Mouse (Mus musculus): ENCODE results near the gene Rundc3a.
A peak's percentile ranks its signal among the peaks of the same experiment; 100 is the strongest.

Gene Rundc3a

GRCm38 (mm10) chr11:102392441-102393237 lies 564 bp upstream of the Rundc3a start:
- DNase-seq (ENCODE audit: low spot score in 2 of 2) = no peak

DNA sequence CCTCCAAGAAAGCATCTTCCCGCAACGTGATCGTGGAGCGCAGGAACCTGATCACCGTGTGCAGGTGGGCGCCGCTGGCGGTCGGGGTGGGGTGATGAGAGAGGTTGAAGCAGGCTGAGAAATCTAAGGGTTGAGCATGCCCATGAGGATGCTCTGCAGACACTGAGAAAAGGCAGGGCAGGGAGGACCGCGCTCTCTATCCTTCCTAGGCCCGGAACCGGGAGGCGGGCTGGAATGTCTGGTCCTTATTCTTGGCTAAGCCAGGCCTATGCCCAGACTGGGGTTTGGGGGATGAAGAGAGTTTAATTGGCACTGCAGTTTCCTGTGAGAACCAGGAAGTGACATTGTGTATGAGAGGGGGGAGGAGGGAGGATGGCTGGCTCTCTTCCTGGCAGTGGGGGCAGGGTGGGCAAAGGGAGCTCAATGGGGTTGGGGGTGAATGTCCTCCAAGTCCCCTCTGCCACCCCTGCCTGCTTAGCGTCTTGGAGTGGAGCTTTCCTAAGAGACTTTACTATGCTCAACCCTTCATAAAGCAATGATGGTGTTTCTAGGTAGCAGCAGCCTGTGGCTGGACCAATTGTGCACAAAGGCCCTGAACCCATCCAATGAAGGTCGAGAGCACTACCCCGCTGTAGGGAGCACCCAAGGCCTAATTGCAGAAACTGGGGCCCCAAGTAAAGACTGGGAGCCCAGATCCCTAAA lies 667 bp downstream of the Rundc3a start:
- peak in 1 of 2 experiments; percentile 16 for DNase-seq (ENCODE audit: low spot score in 2 of 2)

- peak in 1 of 2 experiments; percentile 7 for DNase-seq (ENCODE audit: low spot score in 2 of 2)
Measured at GRCm38 (mm10) chr11:102394421-102395124, 1.4 kb downstream of the Rundc3a start.

- peak in 1 of 2 experiments; percentile 14 for DNase-seq (ENCODE audit: low spot score in 2 of 2)
Measured at GRCm38 (mm10) chr11:102395250-102395649, 2.0 kb downstream of the Rundc3a start.

GRCm38 (mm10) chr11:102396263-102396662 lies 3.1 kb downstream of the Rundc3a start:
- DNase-seq (ENCODE audit: low spot score in 2 of 2) = no peak

DNA sequence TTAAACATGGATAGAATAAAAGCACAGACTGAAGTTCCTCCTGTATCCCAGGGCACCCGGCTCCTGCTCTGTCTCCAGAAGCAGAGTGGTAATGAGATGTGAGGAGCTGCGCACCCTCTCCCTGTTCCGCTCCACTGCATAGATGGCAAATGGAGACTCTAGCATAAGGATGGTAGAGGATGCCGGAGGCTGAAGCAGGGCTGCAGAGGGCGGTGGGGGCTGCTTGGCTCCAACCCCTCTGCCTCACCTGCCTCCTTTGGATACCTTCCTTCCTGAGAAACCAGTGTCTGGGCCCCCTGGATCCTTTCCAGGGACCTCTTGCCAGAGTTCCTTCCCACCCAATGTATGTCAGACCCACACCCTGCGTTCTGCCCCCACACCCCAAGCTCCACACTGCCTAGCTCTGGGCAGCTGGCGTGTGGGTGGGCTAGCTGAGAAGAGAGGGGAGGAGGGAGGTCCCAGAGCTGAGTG lies 3.5 kb downstream of the Rundc3a start:
- DNase-seq (ENCODE audit: low spot score in 2 of 2) = peak in 1 of 2 experiments; percentile 33

- DNase-seq (ENCODE audit: low spot score in 2 of 2) = peak in 1 of 2 experiments; percentile 8
Measured at GRCm38 (mm10) chr11:102398007-102398825, 5.0 kb downstream of the Rundc3a start.

DNA sequence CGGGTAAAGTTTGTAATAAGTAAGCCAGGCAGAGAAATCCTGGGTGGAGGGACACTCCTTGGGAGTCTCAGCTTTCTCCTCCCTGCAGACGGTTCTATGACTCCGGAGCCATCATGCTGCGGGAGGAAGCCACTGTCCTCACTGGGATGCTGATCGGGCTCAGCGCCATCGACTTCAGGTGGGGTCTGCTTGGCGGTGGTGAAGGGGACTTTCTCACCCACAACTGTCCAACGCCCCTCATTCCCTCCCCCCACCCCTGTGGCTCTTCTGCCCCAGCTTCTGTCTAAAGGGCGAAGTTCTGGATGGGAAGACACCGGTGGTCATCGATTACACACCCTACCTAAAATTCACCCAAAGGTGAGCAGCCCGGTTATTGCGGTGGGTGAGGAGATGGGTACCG lies 5.9 kb downstream of the Rundc3a start:
- no peak for DNase-seq (ENCODE audit: low spot score in 2 of 2)

- peak in 1 of 2 experiments; percentile 10 for DNase-seq (ENCODE audit: low spot score in 2 of 2)
Measured at GRCm38 (mm10) chr11:102399610-102400072, 6.4 kb downstream of the Rundc3a start.

DNA sequence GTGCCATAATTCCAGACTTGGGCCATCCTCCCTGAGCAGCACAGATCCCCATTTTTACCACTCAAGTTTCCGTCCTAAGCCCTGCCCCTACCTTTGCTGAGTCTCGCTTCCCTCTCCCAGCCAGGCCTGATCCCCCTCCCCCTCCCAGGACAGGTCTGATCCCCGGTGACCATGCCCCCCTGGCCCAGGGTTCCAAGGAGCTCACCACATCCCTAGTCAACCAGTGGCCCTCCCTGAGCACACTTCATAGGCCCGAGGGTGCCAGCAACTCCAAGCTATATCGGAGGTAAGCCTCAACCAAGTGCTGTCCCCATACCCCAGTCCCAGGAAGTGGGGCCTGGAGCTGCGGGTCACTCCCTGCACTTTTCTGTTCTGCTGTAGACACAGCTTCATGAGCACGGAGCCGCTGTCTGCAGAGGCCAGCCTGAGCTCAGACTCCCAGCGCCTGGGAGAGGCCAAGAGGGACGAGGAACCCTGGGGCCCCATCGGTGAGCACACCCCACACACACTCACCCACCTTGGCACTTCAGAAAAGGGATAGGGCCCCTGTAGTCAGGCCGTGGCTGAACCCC lies 7.4 kb downstream of the Rundc3a start:
- no peak for DNase-seq (ENCODE audit: low spot score in 2 of 2)

GRCm38 (mm10) chr11:102401898-102402500 lies 8.8 kb downstream of the Rundc3a start:
- DNase-seq (ENCODE audit: low spot score in 2 of 2) = no peak

DNA sequence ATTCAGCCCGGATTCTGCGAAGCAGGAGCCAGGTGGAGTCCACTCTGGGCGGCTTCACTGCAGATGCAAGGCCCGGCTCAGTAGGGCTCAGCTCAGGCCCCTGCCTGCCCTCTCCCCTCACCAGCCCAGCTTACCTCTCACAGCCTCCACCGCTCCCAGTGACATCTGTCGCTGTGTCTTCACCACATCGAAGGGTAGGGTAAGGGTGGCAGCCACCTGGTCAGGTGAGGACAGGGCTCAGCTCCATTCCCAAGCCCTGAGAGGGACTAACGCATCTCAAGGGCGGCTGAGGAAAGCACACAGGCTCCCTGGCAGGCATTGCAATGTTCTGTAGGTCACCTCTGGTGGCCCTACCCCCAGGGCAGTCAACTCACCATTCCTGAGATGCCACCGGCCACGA lies 10.5 kb downstream of the Rundc3a start:
- DNase-seq (ENCODE audit: low spot score in 2 of 2) = no peak

GRCm38 (mm10) chr11:102404161-102405010 lies 11.2 kb downstream of the Rundc3a start:
- no peak for DNase-seq (ENCODE audit: low spot score in 2 of 2)

DNA sequence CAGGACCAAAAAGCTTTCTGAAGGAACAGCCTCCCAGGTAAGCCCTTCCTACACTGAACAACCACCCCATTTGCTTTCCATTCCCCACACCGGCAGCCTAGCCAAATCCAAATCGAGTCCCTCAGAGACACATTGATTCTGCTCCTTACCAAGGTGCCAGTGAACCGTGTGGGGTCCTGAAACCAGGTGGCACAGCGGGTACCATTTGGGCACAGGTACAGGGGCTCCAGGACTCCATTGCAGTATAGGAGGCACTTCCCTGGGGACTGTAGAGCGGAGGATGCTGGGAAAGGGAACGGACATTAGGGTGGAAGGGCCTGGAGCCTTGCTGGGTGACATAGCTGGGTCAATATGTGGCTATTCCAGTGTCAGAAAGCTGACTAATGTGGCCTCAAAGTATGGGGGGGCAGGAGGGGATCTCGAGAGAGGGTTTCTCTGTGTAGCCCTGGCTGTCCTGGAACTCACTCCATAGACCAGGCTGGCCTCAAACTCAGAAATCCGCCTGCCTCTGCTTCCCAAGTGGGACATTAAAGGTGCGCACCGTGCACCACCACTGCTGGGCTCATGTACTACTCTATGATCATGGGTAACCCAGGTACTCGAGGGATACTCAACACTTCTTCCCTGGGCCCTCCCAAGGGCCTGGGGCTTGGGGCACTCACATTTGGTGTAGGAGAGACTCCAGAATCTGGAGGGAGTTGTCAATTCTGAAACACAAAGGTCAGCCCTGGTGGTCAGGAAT lies 12.5 kb downstream of the Rundc3a start:
- no peak for DNase-seq (ENCODE audit: low spot score in 2 of 2)

- no peak for DNase-seq (ENCODE audit: low spot score in 2 of 2)
Measured at GRCm38 (mm10) chr11:102406401-102406800, 13.2 kb downstream of the Rundc3a start.

- DNase-seq (ENCODE audit: low spot score in 2 of 2) = peak; percentile 71 to 78
Measured at GRCm38 (mm10) chr11:102406900-102407833, 14.0 kb downstream of the Rundc3a start.

DNA sequence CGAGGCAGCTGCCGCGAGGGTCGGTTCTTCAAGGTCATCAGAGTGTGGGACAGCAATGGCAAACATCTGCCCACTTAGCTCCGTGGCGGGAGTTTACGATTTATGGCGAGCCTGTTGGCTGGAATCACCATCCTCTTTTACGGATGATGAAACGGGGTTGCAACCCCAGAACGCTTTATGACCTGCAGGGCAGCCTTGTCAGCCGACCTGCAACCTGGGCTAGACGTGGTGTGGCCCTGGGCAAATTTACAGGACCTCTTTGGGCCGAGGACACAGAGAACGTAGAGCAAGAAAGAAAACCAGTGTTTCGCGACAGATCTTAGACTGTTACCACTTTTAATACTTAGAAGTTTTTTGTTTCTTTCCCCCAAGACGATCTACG lies 14.6 kb downstream of the Rundc3a start, which contains the start of gene Slc25a39:
TSS of gene Slc25a39 (minus strand) at position 113 of the 382 bp plus-strand sequence.
- DNase-seq (ENCODE audit: low spot score in 2 of 2) = no peak

Measured in frontal cortex, postnatal 25 days (tissue).